Mouse (Mus musculus): Measurements from ENCODE around the gene Gm7102. TPM values are rescaled to one million over a fixed set of nuclear protein-coding genes. Genes with fewer than 3 reads are reported as not detected.

Gene Gm7102
- under 1 TPM in 1 of 2 experiments, not detected in 1; 0.56 TPM for total RNA-seq (2023)

DNA sequence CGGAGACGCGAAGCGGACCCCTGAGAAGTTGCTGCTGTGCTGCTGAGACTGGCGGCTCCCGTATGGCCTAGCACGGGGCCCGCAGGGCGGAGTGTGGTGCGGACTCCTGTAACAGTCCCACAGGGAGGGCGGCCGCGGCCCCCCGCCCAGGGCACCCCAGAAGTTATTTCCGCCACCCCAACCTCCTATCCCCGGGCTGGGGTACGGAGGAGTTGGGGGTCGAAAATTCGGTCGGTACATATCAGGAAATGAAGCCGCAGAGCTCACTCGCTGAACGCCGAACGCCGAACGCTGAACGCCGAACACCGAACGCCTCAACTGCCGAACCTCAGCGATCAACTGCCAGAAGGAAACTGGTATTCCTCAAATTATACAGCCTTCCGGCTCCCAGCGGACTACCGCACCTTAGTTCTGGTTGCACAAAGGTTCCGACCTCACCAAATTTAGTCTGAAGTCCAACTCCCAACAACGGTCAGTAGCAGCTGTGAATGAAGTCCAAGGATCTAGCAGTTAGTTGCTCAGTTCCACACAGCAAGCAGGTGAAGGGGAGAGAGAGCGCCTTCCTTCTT, at the start of gene Gm7102:
Gene Gm7102, minus strand, starts transcription at position 554 of the 569 bp plus-strand sequence.

DNA sequence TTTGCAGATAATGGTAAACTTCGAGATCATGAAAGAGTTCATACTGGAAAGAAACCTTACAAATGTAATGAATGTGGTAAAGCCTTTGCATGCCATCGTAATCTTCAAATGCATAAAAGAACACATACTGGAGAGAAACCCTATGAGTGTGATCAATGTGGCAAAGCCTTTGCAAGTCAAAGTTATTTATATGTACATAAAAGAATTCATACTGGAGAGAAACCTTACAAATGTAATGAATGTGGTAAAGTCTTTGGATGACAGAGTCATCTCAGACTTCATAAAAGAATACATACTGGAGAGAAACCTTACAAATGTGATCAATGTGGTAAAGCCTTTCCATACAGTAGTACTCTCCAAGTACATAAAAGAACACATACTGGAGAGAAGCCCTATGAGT, 7.5 kb upstream of the Gm7102 start, which contains the start of gene Gm6020:
Gene Gm6020, plus strand, starts transcription at position 301 of the 400 bp plus-strand sequence.

DNA sequence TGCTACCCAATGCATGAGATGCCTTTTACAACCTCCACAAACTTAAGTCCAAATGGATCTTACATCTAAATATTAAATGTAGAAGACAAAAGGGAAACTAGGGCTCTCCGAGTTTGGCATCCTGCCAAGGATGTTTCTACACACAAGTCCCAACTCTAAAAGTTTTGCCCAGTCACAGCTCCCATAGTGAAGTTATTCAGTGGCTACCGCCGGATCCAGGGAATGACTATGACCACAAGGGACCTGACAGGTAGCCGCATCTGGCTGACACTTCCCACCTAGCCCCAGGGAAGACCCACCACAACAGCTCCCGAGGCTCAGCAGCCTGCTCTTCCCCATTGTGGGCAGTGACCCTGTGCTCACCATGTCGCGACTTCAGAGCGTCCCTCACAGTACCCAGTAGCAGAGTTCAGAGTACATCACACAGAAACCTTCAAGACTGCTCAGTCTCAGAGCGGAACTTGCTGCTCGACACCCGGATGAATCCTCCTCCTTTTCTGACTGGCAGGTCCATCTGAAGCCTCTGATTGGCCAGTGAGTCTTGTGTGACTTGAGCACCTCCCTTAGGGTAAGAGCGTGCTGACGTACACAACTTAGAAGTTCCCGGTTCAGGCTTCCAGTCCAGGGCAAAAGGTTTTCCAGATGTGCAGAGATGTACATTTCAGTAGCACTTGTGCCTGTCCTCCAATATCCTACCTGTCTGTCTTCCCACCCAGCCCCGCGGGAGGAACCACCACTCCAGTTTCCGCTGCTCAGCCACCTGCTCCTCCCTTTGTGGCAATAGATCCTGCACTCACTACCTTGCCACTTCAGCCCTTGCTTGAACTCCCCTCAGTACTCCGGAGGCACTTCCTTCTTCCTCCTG, 35.5 kb downstream of the Gm7102 start, which contains the start of gene Zfp950:
Gene Zfp950, minus strand, starts transcription at position 499 of the 865 bp plus-strand sequence.

Other genes with a start within 250 kb of the Gm7102 start
- gene Zfp950, start 35.5 kb downstream of the Gm7102 start, total RNA-seq (2023), result 10 to 100 TPM; 22.0 to 31.3 TPM
- gene Gm6020, start 7.6 kb upstream of the Gm7102 start, total RNA-seq (2023), result not detected
- 10 to 100 TPM in 1 of 2 experiments, 1 to 10 TPM in 1; 6.8 to 12.1 TPM for gene Csf2ra, start 52.1 kb upstream of the Gm7102 start, total RNA-seq (2023)
- gene Gm21060, start 120.8 kb upstream of the Gm7102 start, total RNA-seq (2023), result not detected

Measured in T-cell, adult 66 days (primary cell).